Mouse (Mus musculus) stomach, postnatal 0 days (tissue): Measurements from ENCODE around the gene Ip6k1.

Experiments
- CTCF ChIP-seq: IDR thresholded peaks from 2 replicates; pipeline ENCODE4 v1.5.1; 2016; ENCODE audit warnings: antibody characterized with exemption, low read depth, mild to moderate bottlenecking, moderate library complexity
- EP300 ChIP-seq: optimal IDR thresholded peaks from 2 replicates; pipeline ENCODE3; 2016; ENCODE audit warnings: antibody characterized with exemption

DNA sequence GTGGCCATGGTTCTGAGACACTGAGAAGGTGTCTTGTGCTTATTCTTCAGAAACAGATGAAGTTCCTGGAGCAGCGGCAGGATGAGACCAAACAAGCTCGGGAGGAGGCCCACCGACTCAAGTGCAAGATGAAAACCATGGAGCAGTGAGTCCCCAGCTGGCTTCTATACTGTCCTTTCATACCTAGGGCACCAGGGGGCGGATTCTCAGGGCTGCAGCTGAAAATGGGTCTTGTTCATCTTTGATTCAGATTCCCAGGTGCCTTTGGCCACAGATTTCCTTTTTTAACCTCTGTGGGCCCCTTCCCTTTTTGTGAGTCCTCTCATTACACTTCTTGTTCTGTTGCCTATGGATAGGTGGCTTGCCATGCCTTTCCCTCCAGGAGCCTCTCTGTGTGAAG, 41.4 kb upstream of the Ip6k1 start:
- TF ChIP-seq CTCF (peak; percentile 58), EP300 (no peak)
